Mouse (Mus musculus) myocyte (in vitro differentiated cells): ENCODE measurements around the gene Dph2.

ENCODE experiments used
- CEBPB ChIP-seq: IDR thresholded peaks from 2 replicates; pipeline ENCODE4 v1.6.1; 2011; ENCODE audit warnings: mild to moderate bottlenecking, moderate library complexity; ENCODE audit not compliant: poor library complexity, insufficient read depth, severe bottlenecking
- E2F4 ChIP-seq: IDR thresholded peaks from one replicate; pipeline ENCODE4 v1.6.1; 2011; ENCODE audit warnings: mild to moderate bottlenecking, control low read depth, moderate library complexity; ENCODE audit not compliant: insufficient read depth
- MAX ChIP-seq: IDR thresholded peaks from one replicate; pipeline ENCODE4 v1.6.1; 2011; ENCODE audit warnings: low read depth, mild to moderate bottlenecking, control low read depth
- MYOD1 ChIP-seq, 3 experiments: IDR thresholded peaks; one replicate each; pipeline ENCODE4 v1.6.1; 2011; ENCODE audit warnings: control low read depth in 2 of 3, low read depth in 2 of 3, mild to moderate bottlenecking in 2 of 3, moderate library complexity in 1 of 3; ENCODE audit not compliant: insufficient read length in 2 of 3, control insufficient read depth in 1 of 3
- MYOG ChIP-seq, 3 experiments: IDR thresholded peaks; one replicate each; pipeline ENCODE4 v1.6.1; 2011; ENCODE audit warnings: control low read depth in 2 of 3, low read depth in 2 of 3, mild to moderate bottlenecking in 2 of 3; ENCODE audit not compliant: insufficient read length in 2 of 3, control insufficient read depth in 1 of 3, insufficient read depth in 1 of 3
- POLR2A ChIP-seq: IDR thresholded peaks from one replicate; pipeline ENCODE4 v1.6.1; 2011; ENCODE audit warnings: low read depth, mild to moderate bottlenecking, control low read depth, moderate library complexity; ENCODE audit not compliant: insufficient read length
- POLR2AphosphoS2 ChIP-seq: IDR thresholded peaks from one replicate; pipeline ENCODE4 v1.6.1; 2011; ENCODE audit warnings: low read depth, control low read depth; ENCODE audit not compliant: insufficient read length
- REST ChIP-seq: IDR thresholded peaks from one replicate; pipeline ENCODE4 v1.6.1; 2011; ENCODE audit warnings: mild to moderate bottlenecking, control low read depth, moderate library complexity; ENCODE audit not compliant: insufficient read depth, insufficient read length
- SRF ChIP-seq: IDR thresholded peaks from one replicate; pipeline ENCODE4 v1.6.1; 2011; ENCODE audit warnings: low read depth; ENCODE audit not compliant: control insufficient read depth, insufficient read length
- TCF12 ChIP-seq: IDR thresholded peaks from one replicate; pipeline ENCODE4 v1.6.1; 2011; ENCODE audit warnings: mild to moderate bottlenecking, control low read depth; ENCODE audit not compliant: poor library complexity, insufficient read depth, severe bottlenecking
- TCF3 ChIP-seq: IDR thresholded peaks from one replicate; pipeline ENCODE4 v1.6.1; 2011; ENCODE audit warnings: low read depth, control low read depth; ENCODE audit not compliant: insufficient read length
- USF1 ChIP-seq: IDR thresholded peaks from one replicate; pipeline ENCODE4 v1.6.1; 2011; ENCODE audit warnings: low read depth, mild to moderate bottlenecking, control low read depth, moderate library complexity

DNA sequence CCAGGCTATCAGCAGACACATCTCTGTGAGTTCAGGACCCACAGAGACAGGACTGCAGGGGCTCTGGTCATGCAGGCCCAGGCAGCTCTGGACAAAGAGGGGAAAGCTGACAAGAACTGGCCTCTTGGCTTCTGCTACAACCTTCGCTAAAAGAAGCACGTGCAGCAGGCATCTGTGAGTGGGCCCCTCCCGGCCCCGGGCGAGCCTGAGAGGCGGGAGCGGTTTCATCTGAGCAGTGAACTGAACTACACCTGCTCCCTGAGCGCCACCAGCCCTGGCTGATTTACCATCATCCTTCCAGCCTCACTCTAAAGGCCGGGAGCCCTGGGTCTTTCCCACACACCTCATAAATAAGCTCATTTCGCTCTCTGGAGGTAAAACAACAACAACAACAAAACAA, 13.5 kb downstream of the Dph2 start:
- TF ChIP-seq USF1 (no peak), POLR2A (no peak), E2F4 (no peak), POLR2AphosphoS2 (no peak), MAX (no peak), TCF12 (no peak), TCF3 (no peak), MYOD1 (IDR thresholded peaks at IDR 0.05; ENCODE audit: control insufficient read depth in 1 of 3, insufficient read length in 2 of 3, low read depth in 2 of 3) (no peak), MYOG (IDR thresholded peaks at IDR 0.05; ENCODE audit: control insufficient read depth in 1 of 3, insufficient read depth in 1 of 3, insufficient read length in 2 of 3, low read depth in 2 of 3) (no peak), CEBPB (no peak), SRF (no peak), REST (no peak)
